In genomic region chr8:126371871-126372270, GRCm38 (mm10) we compare ENCODE assay signal across 22 mouse cellular contexts. TPM values are rescaled to one million over a fixed set of nuclear protein-coding genes. Genes with fewer than 3 reads are reported as not detected.
DNase-seq lines count a peak whose midpoint lies in the region; ATAC-seq lines count a peak whose summit lies in the region.
"Had no signal": no experiment of that assay in that cellular context is flagged by ENCODE, and none has a peak within 500 bp of the region (broad histone marks: within the 10 kb centered on the region; RNA-seq: fewer than 3 reads in every experiment).

No protein-coding gene starts in this region.

- 82% methylated on average over 3 of the region's 3 CpGs for WGBS in kidney, embryonic 15.5 days
- 84% methylated on average over 3 of the region's 3 CpGs for WGBS in kidney, embryonic 14.5 days

- no peak overlapping the region for H3K9ac ChIP-seq in kidney, embryonic 15.5 days
- H3K9ac ChIP-seq in kidney, embryonic 14.5 days (ENCODE audit: low read depth, low read length) = no peak overlapping the region
- H3K9ac ChIP-seq: embryonic facial prominence, embryonic 13.5 days; embryonic facial prominence, embryonic 15.5 days; forebrain, embryonic 12.5 days had no signal

- H3K27me3 ChIP-seq in kidney, embryonic 15.5 days = no peaks in the 10 kb centered on the region
- H3K27me3 ChIP-seq in kidney, embryonic 14.5 days (ENCODE audit: control insufficient read depth, insufficient read depth, low read length) = no peaks in the 10 kb centered on the region
- H3K27me3 ChIP-seq: embryonic facial prominence, embryonic 13.5 days; forebrain, embryonic 12.5 days had no signal

- H3K4me1 ChIP-seq in kidney, embryonic 15.5 days = no peaks in the 10 kb centered on the region
- H3K4me1 ChIP-seq in kidney, embryonic 14.5 days (ENCODE audit: control insufficient read depth, insufficient read depth, low read length) = no peaks in the 10 kb centered on the region
- H3K4me1 ChIP-seq: embryonic facial prominence, embryonic 13.5 days; embryonic facial prominence, embryonic 15.5 days; forebrain, embryonic 10.5 days; forebrain, embryonic 12.5 days had no signal

- H3K9me3 ChIP-seq in kidney, embryonic 15.5 days (replicated peaks) = no peaks in the 10 kb centered on the region
- no peaks in the 10 kb centered on the region for H3K9me3 ChIP-seq in kidney, embryonic 14.5 days (ENCODE audit: control insufficient read depth, low read length)
- H3K9me3 ChIP-seq: embryonic facial prominence, embryonic 13.5 days; embryonic facial prominence, embryonic 15.5 days; forebrain, embryonic 10.5 days; forebrain, embryonic 12.5 days had no signal

- H3K4me2 ChIP-seq in kidney, embryonic 15.5 days = no peak overlapping the region
- no peak overlapping the region for H3K4me2 ChIP-seq in kidney, embryonic 14.5 days (replicated peaks; ENCODE audit: low read depth, low read length)
- H3K4me2 ChIP-seq: embryonic facial prominence, embryonic 13.5 days; embryonic facial prominence, embryonic 15.5 days; forebrain, embryonic 12.5 days had no signal

- no peaks in the 10 kb centered on the region for H3K36me3 ChIP-seq in kidney, embryonic 15.5 days
- H3K36me3 ChIP-seq in kidney, embryonic 14.5 days (ENCODE audit: control insufficient read depth, insufficient read depth, low read length) = no peaks in the 10 kb centered on the region
- H3K36me3 ChIP-seq: embryonic facial prominence, embryonic 13.5 days; embryonic facial prominence, embryonic 15.5 days; forebrain, embryonic 10.5 days; forebrain, embryonic 12.5 days had no signal

- no peak for ATAC-seq in kidney, embryonic 15.5 days (replicated peaks; ENCODE audit: low FRiP score)
- no peak for ATAC-seq in kidney, embryonic 14.5 days (ENCODE audit: low FRiP score, low TSS enrichment)
- ATAC-seq: forebrain, embryonic 14.5 days had no signal

- DNase-seq in kidney, adult 18-20 months = peak; percentile 38
- DNase-seq in kidney, adult 8-10 months = peak; percentile 32 to 36
- peak; percentile 40 to 44 for DNase-seq in kidney, postnatal 36 days
- no peak for DNase-seq in kidney, postnatal 25 days
- DNase-seq: adrenal gland, adult 2 months; adrenal gland, postnatal 10 days; adrenal gland, postnatal 25 days; cerebellum, adult 11 months; cerebellum, adult 18-20 months; cerebellum, adult 8-10 months; cerebellum, adult 9-11 months; cerebellum, postnatal 14 days; cerebellum, postnatal 36 days; embryo, embryonic 11 days had no signal

- H3K27ac ChIP-seq in kidney, embryonic 15.5 days = no peak overlapping the region
- no peak overlapping the region for H3K27ac ChIP-seq in kidney, embryonic 14.5 days (ENCODE audit: low read depth, low read length)
- H3K27ac ChIP-seq: embryonic facial prominence, embryonic 13.5 days; embryonic facial prominence, embryonic 15.5 days; forebrain, embryonic 10.5 days; forebrain, embryonic 12.5 days had no signal

- no peak overlapping the region for H3K4me3 ChIP-seq in kidney, embryonic 15.5 days (replicated peaks)
- H3K4me3 ChIP-seq in kidney, embryonic 14.5 days (ENCODE audit: low read length) = no peak overlapping the region
- H3K4me3 ChIP-seq: embryonic facial prominence, embryonic 13.5 days; embryonic facial prominence, embryonic 15.5 days; erythroblast, embryonic 14.5 days; forebrain, embryonic 10.5 days; forebrain, embryonic 12.5 days had no signal

RNA-seq across cellular contexts. Expression of gene Coa6, which starts 50.4 kb away (rescaled TPM):
- polyA plus RNA-seq in kidney, embryonic 15.5 days (2015; fragmentation: Nextera tagmentation; extraction: Ambion mirVana) = 53.7 and 59.3 TPM in 2 replicates
- polyA plus RNA-seq in kidney, embryonic 14.5 days (2014; fragmentation: Nextera tagmentation; extraction: Ambion mirVana) = 57.7 and 68.6 TPM in 2 replicates

Comparison
In these comparisons a context has a peak if more than half of its experiments do, and no peak if none do; other contexts are left out.
1. DNase-seq: peak in kidney, adult 18-20 months (single experiment), kidney, adult 8-10 months (2 of 2) and kidney, postnatal 36 days (2 of 2); none in kidney, postnatal 25 days (0 of 2).